Mouse (Mus musculus): ENCODE measurements around the gene Trib3.
"Not testable (repeated sequence)": the region's sequence is repeated elsewhere in the genome, so short reads cannot be mapped to it uniquely, and the experiment has no call there.

Gene Trib3

GRCm38 (mm10) chr2:152312996-152313395, 30.8 kb downstream of the Trib3 start:
- no peak for DNase-seq (ENCODE audit: low read depth, low spot score)

GRCm38 (mm10) chr2:152307186-152307585, 36.6 kb downstream of the Trib3 start:
- DNase-seq (ENCODE audit: low read depth, low spot score) = no peak

DNA sequence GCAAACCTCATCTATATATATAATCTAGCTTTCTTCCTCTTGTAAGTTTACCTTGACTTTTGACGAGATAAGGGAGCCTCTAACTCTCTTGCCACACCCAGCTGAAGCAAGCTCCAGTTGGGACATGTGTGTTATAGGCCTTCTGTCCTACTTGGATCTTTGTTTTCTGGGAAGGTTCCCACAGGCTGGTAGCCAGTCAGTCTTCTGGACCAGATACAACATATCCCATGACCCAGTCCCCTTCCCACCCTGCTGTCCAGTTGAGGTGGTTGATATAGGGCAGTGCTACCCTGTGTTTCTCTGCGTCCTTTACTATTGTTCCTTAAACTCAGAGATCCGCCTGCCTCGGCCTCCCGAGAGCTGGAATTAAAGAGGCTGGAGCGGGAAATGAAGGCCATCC, 38.4 kb downstream of the Trib3 start:
- DNase-seq (ENCODE audit: low read depth, low spot score) = no peak

DNA sequence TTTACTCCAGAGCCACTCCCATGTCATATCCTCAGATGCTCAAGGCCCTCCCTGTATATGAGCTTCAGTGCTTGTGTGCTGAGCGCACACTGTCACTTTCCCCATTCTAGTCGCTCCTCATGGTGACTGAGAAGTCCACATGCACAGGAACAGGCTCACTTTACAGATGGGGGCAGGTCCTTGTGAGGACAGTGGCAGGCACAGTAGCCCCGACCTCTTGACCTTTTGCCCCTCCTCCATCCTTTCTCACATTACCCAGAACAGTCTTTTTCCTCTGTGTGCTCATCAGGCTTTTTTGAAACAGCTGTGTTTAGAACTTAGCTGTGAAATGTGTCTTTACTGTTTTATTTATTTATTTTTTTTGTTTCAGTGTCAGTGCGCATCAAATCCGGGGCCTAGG, 40.1 kb downstream of the Trib3 start:
- DNase-seq (ENCODE audit: low read depth, low spot score) = no peak

DNA sequence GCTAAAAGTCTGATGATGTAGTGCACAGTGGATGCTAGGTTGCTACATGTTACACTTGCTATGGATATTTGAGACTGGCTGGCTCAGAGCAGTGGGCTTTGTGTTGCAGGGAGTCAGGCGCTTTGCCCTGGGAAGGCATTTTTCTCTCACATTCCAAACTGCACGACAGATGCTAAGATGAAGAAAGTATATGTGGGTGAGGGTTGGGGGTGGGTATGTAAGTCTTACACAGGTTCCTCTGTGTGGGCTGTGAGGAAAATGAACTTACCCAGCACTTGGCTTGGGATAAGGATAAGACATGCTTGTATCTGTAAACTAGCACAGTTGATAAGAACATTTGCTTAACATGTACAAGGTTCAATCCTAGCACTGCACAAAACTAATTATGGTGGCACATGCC, 41.0 kb downstream of the Trib3 start:
- no peak for DNase-seq (ENCODE audit: low read depth, low spot score)

GRCm38 (mm10) chr2:152294541-152294940, 49.3 kb downstream of the Trib3 start:
- DNase-seq (ENCODE audit: low read depth, low spot score) = no peak

GRCm38 (mm10) chr2:152293727-152294475, 49.9 kb downstream of the Trib3 start, which contains the start of gene Tbc1d20:
Tbc1d20 (plus strand) TSS chr2:152293828.
- peak; percentile 81 for DNase-seq (ENCODE audit: low read depth, low spot score)

DNA sequence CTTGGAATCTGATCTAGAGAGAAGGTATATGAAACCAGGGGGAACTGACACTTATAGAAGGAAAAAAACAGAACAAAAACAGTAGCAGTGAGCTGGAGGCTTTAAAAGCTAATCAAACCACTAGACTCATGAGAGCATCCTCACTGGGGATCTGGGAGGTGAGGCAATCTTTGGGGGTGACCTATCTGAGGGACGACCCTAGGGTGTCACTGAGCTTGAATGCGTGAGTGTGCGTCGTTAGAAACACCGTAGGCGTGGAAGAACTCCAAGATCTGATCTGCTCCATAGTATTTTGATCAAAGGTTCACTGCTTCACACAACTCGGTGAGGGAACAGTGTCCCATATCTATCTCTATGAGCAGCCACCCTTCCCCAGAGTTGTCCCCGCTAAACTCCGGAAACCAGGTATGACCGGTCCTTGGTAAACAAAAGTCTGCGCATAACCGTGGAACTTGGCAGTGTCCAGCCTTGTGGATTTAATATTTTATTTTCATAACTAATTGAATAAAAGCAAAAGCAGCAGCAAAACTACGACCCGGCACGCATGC, 50.6 kb downstream of the Trib3 start:
- no peak for DNase-seq (ENCODE audit: low read depth, low spot score)

GRCm38 (mm10) chr2:152292475-152292874, 51.4 kb downstream of the Trib3 start:
- DNase-seq (ENCODE audit: low read depth, low spot score) = no peak

GRCm38 (mm10) chr2:152289623-152290022, 54.2 kb downstream of the Trib3 start:
- not testable (repeated sequence) for DNase-seq (ENCODE audit: low read depth, low spot score)

- DNase-seq (ENCODE audit: low read depth, low spot score) = no peak
Measured at GRCm38 (mm10) chr2:152288046-152288445, 55.8 kb downstream of the Trib3 start.

DNA sequence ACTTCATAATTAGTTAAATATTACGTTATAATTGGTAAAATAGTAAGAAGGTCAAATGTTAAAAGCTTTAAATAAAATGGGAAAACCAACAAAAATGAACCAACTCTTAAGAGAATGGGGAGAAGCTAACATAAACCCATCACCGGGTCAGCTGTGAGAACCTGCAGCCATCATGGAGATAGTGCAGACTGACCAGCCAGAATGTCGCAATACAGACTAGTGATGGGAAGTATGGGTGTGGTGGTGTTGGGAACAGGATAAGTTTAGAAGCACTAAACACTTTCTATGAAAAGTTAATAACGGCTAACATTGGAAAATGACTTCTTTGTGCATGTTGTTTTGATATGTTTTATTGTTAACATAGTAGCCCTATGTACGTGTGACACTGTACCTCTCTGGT, 56.3 kb downstream of the Trib3 start:
- no peak for DNase-seq (ENCODE audit: low read depth, low spot score)

Data from retina, adult 2 months (tissue).